Mouse (Mus musculus) midbrain, embryonic 15.5 days (tissue): ENCODE measurements at regions not wholly inside any gene's neighbourhood (a gene's known extent, or its start where the extent isn't known, plus 50 kb on each side); places are given as distances from the start of the nearest gene placed in this dataset.

Experiments used
- ATAC-seq: fragments of 200-750 bp; cut with Nextera tagmentation; replicated peaks from 2 replicates; pipeline ENCODE4 v1.8.0; 2017; ENCODE audit warnings: moderate TSS enrichment
- H3K27ac ChIP-seq: fragments of 300-500 bp; sonication (generic); 2 replicates; pipeline ENCODE4 v1.5.1; 2015; ENCODE audit warnings: mild to moderate bottlenecking, inconsistent platforms
- H3K27me3 ChIP-seq: fragments of 300-500 bp; sonication (generic); replicated peaks from 2 replicates; pipeline ENCODE4 v1.6.1; 2015; ENCODE audit warnings: inconsistent platforms
- H3K36me3 ChIP-seq: fragments of 300-500 bp; sonication (generic); replicated peaks from 2 replicates; pipeline ENCODE4 v1.6.1; 2015; ENCODE audit warnings: inconsistent platforms
- H3K4me1 ChIP-seq: fragments of 300-500 bp; sonication (generic); 2 replicates; pipeline ENCODE4 v1.6.1; 2015; ENCODE audit warnings: inconsistent platforms
- H3K4me2 ChIP-seq: fragments of 300-500 bp; sonication (generic); 2 replicates; pipeline ENCODE4 v1.6.1; 2015; ENCODE audit warnings: inconsistent platforms, mild to moderate bottlenecking, moderate library complexity
- H3K4me3 ChIP-seq: fragments of 300-500 bp; sonication (generic); 2 replicates; pipeline ENCODE4 v1.5.1; 2015; ENCODE audit warnings: mild to moderate bottlenecking, inconsistent platforms
- H3K9ac ChIP-seq: fragments of 300-500 bp; sonication (generic); 2 replicates; pipeline ENCODE4 v1.6.1; 2015; ENCODE audit warnings: mild to moderate bottlenecking, inconsistent platforms
- H3K9me3 ChIP-seq: fragments of 300-500 bp; sonication (generic); 2 replicates; pipeline ENCODE4 v1.6.1; 2016; ENCODE audit warnings: inconsistent platforms
- WGBS: fragments of 180-500 bp; shearing (Covaris S2); methylation state at CpG from one replicate; pipeline ENCODE4 v1.1.7; 2015; ENCODE audit warnings: mixed read lengths; 5-methylcytosine and 5-hydroxymethylcytosine counted together

DNA sequence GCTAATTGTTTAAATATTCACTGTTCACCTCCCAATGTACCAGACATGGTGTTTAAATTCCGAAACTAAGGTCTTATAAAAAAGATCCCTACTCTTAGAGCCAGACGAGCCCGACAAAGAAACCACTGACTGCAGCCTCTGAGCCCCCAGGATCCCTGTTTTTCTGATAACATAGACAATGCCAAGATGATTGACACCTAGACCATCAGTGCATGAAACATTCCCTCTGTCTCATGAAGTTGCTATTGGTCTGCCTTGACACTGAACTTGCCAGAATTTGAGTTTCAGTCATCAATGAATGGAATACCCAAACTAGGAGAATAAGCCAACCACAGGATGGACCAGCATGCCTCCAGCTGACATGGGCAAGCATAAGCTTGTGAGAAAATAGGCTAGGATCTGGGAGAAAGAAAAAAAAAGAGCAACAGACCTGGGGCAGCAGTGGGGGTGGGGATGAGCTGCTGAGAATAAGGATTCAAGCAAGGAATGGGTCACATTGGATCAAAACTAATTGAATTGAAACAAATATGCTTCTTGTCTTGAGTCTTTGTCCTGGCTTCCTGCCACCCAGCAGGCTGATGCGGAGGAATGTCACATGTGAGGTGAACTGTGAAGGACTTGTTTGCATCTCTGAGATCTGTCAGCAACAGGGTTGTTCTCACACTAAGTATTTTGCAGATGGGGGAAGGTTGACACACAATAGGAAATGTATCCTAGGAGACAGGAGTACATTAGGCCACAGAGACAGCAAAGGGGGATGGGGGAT is 333.0 kb downstream of the Lpin1 start:
- Histone ChIP-seq H3K9ac (no peak overlapping the region), H3K4me1 (peaks cover 7% of the 10 kb centered on the region; the same call in 1 of the 2 replicates), H3K27me3 (no peaks in the 10 kb centered on the region), H3K9me3 (no peaks in the 10 kb centered on the region), H3K36me3 (no peaks in the 10 kb centered on the region), H3K4me2 (no peak overlapping the region), H3K4me3 (no peak overlapping the region), H3K27ac (no peak overlapping the region)
- 33% methylated on average over 4 of the region's 4 CpGs for WGBS
- 0 out of 2 replicates have a peak, but pooled peaks have one; percentile 48 for ATAC-seq

DNA sequence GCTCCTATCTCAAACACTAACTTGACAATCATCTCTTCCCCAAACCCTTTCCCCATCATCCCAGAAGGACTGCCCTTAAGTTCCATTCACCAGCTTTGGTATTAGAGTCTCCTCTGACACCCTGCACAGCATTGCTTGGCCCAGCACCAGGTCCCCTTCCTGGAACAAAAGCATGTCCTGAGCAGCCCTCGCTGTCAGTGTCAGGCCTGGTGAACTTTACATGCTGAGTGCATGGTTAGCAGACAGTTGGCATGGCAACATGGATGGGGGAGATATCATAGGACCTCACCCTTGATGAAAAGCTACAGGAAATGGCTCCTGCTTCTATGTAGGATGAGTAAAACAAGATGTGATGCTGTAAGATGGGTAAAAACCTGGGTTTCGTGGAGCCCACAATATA is 333.6 kb downstream of the Lpin1 start:
- no peak overlapping the region for H3K27ac ChIP-seq
- H3K9me3 ChIP-seq, result no peaks in the 10 kb centered on the region
- H3K36me3 ChIP-seq, result no peaks in the 10 kb centered on the region
- WGBS, result 47% methylated on average over 2 of the region's 2 CpGs
- no peak overlapping the region for H3K9ac ChIP-seq
- H3K4me3 ChIP-seq, result no peak overlapping the region
- ATAC-seq, result peak; percentile 74; the same call in 1 of the 2 replicates
- no peaks in the 10 kb centered on the region for H3K27me3 ChIP-seq
- H3K4me1 ChIP-seq, result peaks cover 7% of the 10 kb centered on the region; the same call in 1 of the 2 replicates
- no peak overlapping the region for H3K4me2 ChIP-seq

DNA sequence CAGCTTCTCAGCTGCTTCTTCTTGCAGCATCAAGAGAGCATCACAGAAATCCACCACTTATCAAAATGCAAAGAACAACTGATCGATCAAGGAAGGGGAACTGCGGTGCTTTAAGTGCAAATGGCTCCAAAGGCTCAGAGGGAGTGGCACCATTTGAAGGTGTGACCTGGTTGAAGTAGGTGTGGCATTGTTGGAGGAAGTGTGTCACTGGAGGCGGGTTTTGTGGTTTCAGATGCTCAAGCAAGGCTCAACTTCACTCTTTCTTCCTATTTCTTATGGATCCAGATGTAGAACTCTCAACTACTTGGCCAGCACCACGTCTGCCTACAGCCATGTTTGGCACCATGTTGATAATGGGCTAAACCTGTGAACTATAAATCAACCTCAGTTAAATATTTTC is 334.5 kb downstream of the Lpin1 start:
- no peak for ATAC-seq
- no peak overlapping the region for H3K4me2 ChIP-seq
- H3K9ac ChIP-seq, result no peak overlapping the region
- 94% methylated on average over 4 of the region's 4 CpGs for WGBS
- no peaks in the 10 kb centered on the region for H3K9me3 ChIP-seq
- no peak overlapping the region for H3K27ac ChIP-seq
- no peaks in the 10 kb centered on the region for H3K27me3 ChIP-seq
- no peak overlapping the region for H3K4me3 ChIP-seq
- peaks cover 7% of the 10 kb centered on the region; the same call in 1 of the 2 replicates for H3K4me1 ChIP-seq
- H3K36me3 ChIP-seq, result no peaks in the 10 kb centered on the region

DNA sequence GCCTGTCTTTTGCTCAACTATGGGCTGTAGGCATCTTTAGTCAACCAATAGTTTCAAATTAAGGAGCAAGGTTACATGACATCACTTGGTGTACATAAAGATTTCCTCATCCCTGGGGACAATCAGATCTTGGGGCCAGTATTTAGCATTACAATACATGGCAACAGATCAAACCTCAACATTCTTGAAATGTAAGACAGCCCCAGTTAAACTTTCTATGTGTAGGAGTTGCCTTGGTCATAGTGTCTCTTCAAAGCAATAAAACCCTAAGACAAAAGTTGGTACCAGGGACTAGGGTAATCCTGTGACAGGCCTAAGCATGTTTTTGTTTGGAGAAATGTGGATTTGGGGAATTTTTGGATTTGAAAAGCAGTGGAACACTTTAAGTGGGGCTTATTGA is 338.3 kb downstream of the Lpin1 start:
- Histone ChIP-seq H3K36me3 (no peaks in the 10 kb centered on the region), H3K27me3 (no peaks in the 10 kb centered on the region), H3K9ac (no peak overlapping the region), H3K9me3 (no peaks in the 10 kb centered on the region), H3K27ac (no peak overlapping the region), H3K4me1 (peaks cover 3% of the 10 kb centered on the region; the same call in 1 of the 2 replicates), H3K4me2 (no peak overlapping the region), H3K4me3 (no peak overlapping the region)
- no peak for ATAC-seq

DNA sequence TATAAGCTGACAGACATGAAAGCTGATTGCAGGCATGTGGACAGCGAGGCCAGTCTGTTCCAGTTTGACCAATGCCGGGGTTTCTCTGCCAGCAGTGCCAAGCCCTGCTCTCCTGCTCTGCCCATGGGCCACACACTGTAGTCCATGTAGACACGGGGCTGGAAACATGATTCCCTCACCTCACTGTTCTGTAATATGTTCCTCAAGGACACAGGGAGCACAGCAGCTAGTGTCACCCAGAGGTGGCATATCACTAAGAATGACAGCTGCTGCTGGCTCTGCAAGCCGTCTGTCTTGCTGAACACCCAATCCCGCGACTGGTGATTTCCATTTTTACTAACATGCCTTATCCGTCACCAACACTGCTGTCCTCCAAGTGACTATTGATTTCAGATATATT is 339.9 kb downstream of the Lpin1 start:
- 81% methylated on average over 7 of the region's 7 CpGs for WGBS

DNA sequence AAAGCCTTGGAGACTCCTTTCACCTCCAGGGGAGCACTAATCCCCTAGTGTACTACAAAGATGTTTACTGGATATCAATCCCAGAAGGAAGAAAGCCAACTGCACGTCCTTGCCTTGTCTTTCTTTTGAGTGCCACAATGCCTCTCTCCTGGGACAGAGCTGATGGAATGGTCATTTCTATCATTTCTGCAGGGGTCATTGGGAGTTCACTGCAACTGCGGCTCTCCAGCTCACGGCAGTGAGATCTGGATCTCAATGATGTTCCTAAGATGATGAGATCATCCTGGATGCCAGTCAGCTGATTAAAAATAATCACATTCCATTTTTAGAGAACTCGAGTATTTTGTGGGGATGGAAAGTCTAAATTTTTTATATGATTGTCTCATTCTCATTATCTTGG is 341.1 kb downstream of the Lpin1 start:
- Histone ChIP-seq H3K4me1 (no peaks in the 10 kb centered on the region), H3K9me3 (no peaks in the 10 kb centered on the region), H3K27ac (no peak overlapping the region), H3K4me2 (no peak overlapping the region), H3K4me3 (no peak overlapping the region), H3K27me3 (no peaks in the 10 kb centered on the region), H3K9ac (no peak overlapping the region), H3K36me3 (no peaks in the 10 kb centered on the region)
- ATAC-seq, result no peak
- WGBS, result 65% methylated on average over 4 of the region's 4 CpGs

More for the DNA sequence above, 339.9 kb downstream of the Lpin1 start:
- H3K27me3 ChIP-seq, result no peaks in the 10 kb centered on the region
- no peak overlapping the region for H3K4me3 ChIP-seq
- no peaks in the 10 kb centered on the region for H3K36me3 ChIP-seq
- H3K4me1 ChIP-seq, result no peaks in the 10 kb centered on the region
- H3K27ac ChIP-seq, result no peak overlapping the region
- H3K4me2 ChIP-seq, result no peak overlapping the region
- H3K9ac ChIP-seq, result no peak overlapping the region
- H3K9me3 ChIP-seq, result no peaks in the 10 kb centered on the region
- no peak for ATAC-seq

DNA sequence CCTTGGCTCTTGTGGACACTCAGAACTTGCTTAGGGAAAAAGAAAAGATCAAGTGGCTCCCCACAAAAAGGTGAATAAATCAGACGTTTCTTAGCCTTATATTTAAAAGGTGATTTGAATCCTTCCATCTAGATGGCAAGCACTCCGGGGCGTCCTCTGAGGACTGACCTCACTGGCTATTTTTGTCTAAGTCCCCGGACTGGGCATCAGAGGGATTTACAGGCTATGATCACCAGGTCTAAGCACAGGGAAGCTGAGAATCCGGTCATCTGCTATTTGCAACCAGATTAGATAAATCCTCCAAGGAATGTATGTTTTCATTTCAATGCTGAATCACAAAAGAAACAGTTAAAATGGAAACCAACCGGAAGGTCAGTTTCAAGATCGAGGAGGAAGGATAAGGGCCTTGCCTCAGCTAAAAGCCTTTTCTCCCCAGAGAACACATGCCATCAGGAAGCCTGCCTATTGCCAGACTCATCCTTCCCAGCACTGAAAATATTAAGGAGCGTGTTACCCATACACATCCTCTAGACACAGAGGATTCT is 342.1 kb downstream of the Lpin1 start:
- no peak overlapping the region for H3K9ac ChIP-seq
- H3K4me1 ChIP-seq, result no peaks in the 10 kb centered on the region
- H3K9me3 ChIP-seq, result no peaks in the 10 kb centered on the region
- H3K4me3 ChIP-seq, result no peak overlapping the region
- no peaks in the 10 kb centered on the region for H3K27me3 ChIP-seq
- no peaks in the 10 kb centered on the region for H3K36me3 ChIP-seq
- no peak overlapping the region for H3K4me2 ChIP-seq
- no peak for ATAC-seq
- no peak overlapping the region for H3K27ac ChIP-seq
- WGBS, result 52% methylated on average over 8 of the region's 8 CpGs

DNA sequence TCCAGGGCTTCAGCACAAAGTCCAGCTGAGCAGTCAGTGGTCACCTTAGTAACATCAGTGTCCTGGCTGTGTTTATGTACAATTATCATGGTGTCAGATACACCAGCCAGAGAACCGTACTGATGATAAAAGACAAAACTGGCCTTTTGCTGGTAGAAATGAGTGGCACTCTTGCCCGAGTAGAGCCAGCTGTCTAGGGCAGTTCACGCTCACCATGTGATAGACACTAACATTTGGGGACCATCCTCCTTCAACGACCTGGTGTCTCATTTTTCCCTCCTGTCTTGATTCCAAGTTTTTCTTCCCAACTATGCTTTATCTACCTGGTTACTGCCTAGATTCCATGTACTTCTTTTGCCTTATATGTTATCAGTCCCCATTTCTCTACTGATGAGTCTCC is 349.3 kb downstream of the Lpin1 start:
- Histone ChIP-seq H3K4me3 (no peak overlapping the region), H3K36me3 (no peaks in the 10 kb centered on the region), H3K27me3 (no peaks in the 10 kb centered on the region), H3K4me1 (no peaks in the 10 kb centered on the region), H3K27ac (no peak overlapping the region), H3K4me2 (no peak overlapping the region), H3K9me3 (no peaks in the 10 kb centered on the region), H3K9ac (no peak overlapping the region)
- WGBS, result 71% methylated on average over 4 of the region's 4 CpGs
- ATAC-seq, result no peak

DNA sequence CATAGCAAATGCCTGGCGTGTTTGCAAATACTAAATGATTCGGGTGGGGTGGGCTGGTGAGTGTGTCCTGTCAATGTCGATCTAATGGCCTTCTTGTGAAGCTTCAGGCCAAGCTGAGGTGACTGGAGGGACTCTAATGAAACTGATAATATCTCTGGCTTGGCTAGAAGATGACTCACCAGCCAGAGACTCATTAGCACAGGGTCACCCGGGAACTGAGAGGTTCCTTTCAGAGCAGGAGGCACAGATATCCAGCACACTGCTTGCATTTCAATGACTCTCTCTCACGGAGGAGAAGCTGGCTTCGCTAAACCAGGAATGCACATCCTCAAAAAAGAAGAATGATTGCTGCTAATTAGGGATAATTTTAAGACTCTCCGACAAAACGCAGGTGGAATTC is 349.8 kb downstream of the Lpin1 start:
- Histone ChIP-seq H3K36me3 (no peaks in the 10 kb centered on the region), H3K4me1 (no peaks in the 10 kb centered on the region), H3K4me2 (no peak overlapping the region), H3K27ac (no peak overlapping the region), H3K9me3 (no peaks in the 10 kb centered on the region), H3K4me3 (no peak overlapping the region), H3K9ac (no peak overlapping the region), H3K27me3 (no peaks in the 10 kb centered on the region)
- peak; percentile 63; the same call in 1 of the 2 replicates for ATAC-seq
- WGBS, result 53% methylated on average over 8 of the region's 8 CpGs

DNA sequence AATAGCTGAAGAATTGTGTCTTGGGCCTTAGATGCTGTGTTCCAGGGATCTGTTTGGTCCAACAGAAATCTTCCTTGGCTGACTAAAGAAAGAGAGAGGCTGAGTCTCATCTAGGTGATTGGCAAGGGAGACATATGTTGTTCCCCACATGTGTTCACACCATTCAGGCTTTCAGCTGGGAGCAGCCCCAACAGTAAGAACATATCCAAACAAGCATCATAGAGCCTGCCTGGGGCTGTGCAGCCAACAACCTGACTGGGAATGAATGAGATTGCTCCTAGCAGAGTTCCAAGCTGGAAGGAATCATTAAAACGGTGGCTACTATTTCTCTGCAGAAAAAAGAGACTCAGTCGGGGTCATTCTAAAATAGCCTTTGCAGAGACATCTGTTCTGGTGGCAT is 350.3 kb downstream of the Lpin1 start:
- H3K4me1 ChIP-seq, result no peaks in the 10 kb centered on the region
- no peak overlapping the region for H3K4me2 ChIP-seq
- H3K27ac ChIP-seq, result no peak overlapping the region
- H3K36me3 ChIP-seq, result no peaks in the 10 kb centered on the region
- no peak overlapping the region for H3K9ac ChIP-seq
- H3K9me3 ChIP-seq, result no peaks in the 10 kb centered on the region
- ATAC-seq, result no peak
- H3K4me3 ChIP-seq, result no peak overlapping the region
- WGBS, result 83% methylated on average over 2 of the region's 2 CpGs
- no peaks in the 10 kb centered on the region for H3K27me3 ChIP-seq

DNA sequence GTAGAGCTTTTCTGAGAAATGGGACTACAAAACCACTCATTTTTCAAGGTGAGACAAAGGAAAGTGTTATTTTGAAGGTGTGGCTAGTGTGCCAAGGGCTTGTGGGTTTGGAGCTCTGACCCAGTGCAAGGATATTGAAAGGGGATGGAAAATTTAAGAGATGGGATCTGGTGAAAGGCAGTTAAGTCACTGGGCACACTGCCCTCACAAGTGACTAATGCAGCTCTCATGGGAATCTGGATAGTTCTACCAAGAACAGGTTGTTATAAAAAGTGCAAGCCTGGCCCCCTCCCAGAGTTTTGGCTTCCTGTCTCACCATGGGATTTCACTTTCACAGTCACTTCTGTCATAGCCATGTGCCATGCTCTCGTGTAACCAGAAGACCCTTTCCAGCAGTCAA is 360.1 kb downstream of the Lpin1 start:
- H3K4me2 ChIP-seq, result no peak overlapping the region
- 95% methylated on average over 1 of the region's 1 CpGs for WGBS
- no peak overlapping the region for H3K9ac ChIP-seq
- no peaks in the 10 kb centered on the region for H3K9me3 ChIP-seq
- H3K27ac ChIP-seq, result no peak overlapping the region
- no peaks in the 10 kb centered on the region for H3K27me3 ChIP-seq
- H3K4me1 ChIP-seq, result no peaks in the 10 kb centered on the region
- no peak overlapping the region for H3K4me3 ChIP-seq
- ATAC-seq, result no peak
- no peaks in the 10 kb centered on the region for H3K36me3 ChIP-seq

DNA sequence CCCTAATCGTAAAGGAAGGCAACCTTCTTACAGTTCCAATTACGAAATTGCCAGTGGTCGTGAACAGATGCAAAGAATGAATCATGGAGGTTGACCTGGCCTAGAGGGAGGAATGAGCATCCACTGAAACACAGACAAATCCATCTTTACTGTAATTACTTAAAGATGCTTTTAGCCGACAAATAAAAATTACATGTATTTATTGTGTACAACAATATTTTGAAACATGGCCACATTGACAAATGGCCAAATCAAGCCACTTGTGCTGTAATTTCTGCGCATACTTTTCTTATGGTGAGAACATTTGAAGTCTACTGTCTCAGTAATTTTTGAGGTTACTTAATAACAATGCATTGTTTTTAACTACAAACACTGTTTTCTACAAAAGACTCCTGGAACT is 360.7 kb downstream of the Lpin1 start:
- Histone ChIP-seq H3K9me3 (no peaks in the 10 kb centered on the region), H3K27ac (no peak overlapping the region), H3K4me2 (no peak overlapping the region), H3K4me1 (no peaks in the 10 kb centered on the region), H3K9ac (no peak overlapping the region), H3K36me3 (no peaks in the 10 kb centered on the region), H3K27me3 (no peaks in the 10 kb centered on the region), H3K4me3 (no peak overlapping the region)
- 95% methylated on average over 5 of the region's 5 CpGs for WGBS
- ATAC-seq, result no peak

DNA sequence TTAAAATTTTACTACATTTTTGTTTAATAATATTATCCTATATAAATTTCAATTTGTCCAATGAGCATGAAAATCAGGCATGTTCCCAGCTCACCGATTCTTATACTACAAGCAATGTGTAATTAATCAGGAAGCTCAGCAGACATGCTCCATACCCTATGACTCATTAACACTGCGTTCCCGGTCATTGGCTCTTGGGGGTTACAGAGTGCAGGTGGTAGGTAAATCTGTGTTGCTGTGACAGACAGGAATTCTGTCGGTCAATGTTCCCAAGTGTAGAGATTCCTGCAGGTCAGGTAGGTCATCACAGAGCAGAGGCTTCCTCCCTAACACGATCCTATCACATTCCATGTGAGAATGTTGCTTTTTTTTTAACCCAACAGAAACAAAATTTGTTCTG is 371.0 kb downstream of the Lpin1 start:
- no peak overlapping the region for H3K4me2 ChIP-seq
- H3K9me3 ChIP-seq, result no peaks in the 10 kb centered on the region
- WGBS, result 83% methylated on average over 5 of the region's 5 CpGs

More for the DNA sequence above, 371.0 kb downstream of the Lpin1 start:
- Histone ChIP-seq H3K27ac (no peak overlapping the region), H3K9ac (no peak overlapping the region), H3K36me3 (no peaks in the 10 kb centered on the region), H3K27me3 (no peaks in the 10 kb centered on the region), H3K4me1 (no peaks in the 10 kb centered on the region), H3K4me3 (no peak overlapping the region)
- no peak for ATAC-seq
